Mouse (Mus musculus) forebrain, embryonic 16.5 days (tissue): Measurements from ENCODE around the gene Wdr49. TPM values are rescaled to one million over a fixed set of nuclear protein-coding genes. Genes with fewer than 3 reads are reported as not detected.
A peak's percentile ranks its signal among the peaks of the same experiment; 100 is the strongest.
"Not testable (repeated sequence)": the region's sequence is repeated elsewhere in the genome, so short reads cannot be mapped to it uniquely, and the experiment has no call there.

Experiments
- ATAC-seq: fragments of 200-750 bp; cut with Nextera tagmentation; 2 replicates; pipeline ENCODE4 v1.8.0; 2017; ENCODE audit warnings: mild to moderate bottlenecking, moderate library complexity
- H3K27ac ChIP-seq: fragments of 300-500 bp; sonication (generic); 2 replicates; pipeline ENCODE4 v1.5.1; 2014; ENCODE audit warnings: low read length, control low read depth
- H3K27me3 ChIP-seq: fragments of 300-500 bp; sonication (generic); replicated peaks from 2 replicates; pipeline ENCODE4 v1.6.1; 2014; ENCODE audit warnings: low read length; ENCODE audit not compliant: control insufficient read depth, insufficient read depth
- H3K36me3 ChIP-seq: fragments of 300-500 bp; sonication (generic); 2 replicates; pipeline ENCODE4 v1.6.1; 2014; ENCODE audit not compliant: control insufficient read depth, insufficient read depth
- H3K4me1 ChIP-seq: fragments of 300-500 bp; sonication (generic); replicated peaks from 2 replicates; pipeline ENCODE4 v1.6.1; 2014; ENCODE audit warnings: low read length; ENCODE audit not compliant: control insufficient read depth, insufficient read depth
- H3K4me2 ChIP-seq: fragments of 300-500 bp; sonication (generic); 2 replicates; pipeline ENCODE4 v1.6.1; 2014; ENCODE audit warnings: mild to moderate bottlenecking, low read length, control low read depth
- H3K4me3 ChIP-seq: fragments of 300-500 bp; sonication (generic); replicated peaks from 2 replicates; pipeline ENCODE4 v1.5.1; 2014; ENCODE audit warnings: mild to moderate bottlenecking, low read length, control low read depth
- H3K9ac ChIP-seq: fragments of 300-500 bp; sonication (generic); replicated peaks from 2 replicates; pipeline ENCODE4 v1.6.1; 2014; ENCODE audit warnings: low read depth, low read length, control low read depth
- H3K9me3 ChIP-seq: fragments of 300-500 bp; sonication (generic); 2 replicates; pipeline ENCODE4 v1.6.1; 2016; ENCODE audit warnings: low read length; ENCODE audit not compliant: control insufficient read depth
- WGBS: fragments of 180-500 bp; shearing (Covaris S2); extraction: QIAGEN DNeasy Blood & Tissue Kit; methylation state at CpG from one replicate; pipeline ENCODE4 v1.1.7; 2014; 5-methylcytosine and 5-hydroxymethylcytosine counted together
- polyA plus RNA-seq: library from polyadenylated mRNA; unstranded; fragments of >200 nt; fragmentation: Nextera tagmentation; extraction: Ambion mirVana; gene quantifications from 2 replicates; pipeline ENCODE4 v1.2.1, GENCODE M21; 2015

The Wdr49 gene
- polyA plus RNA-seq, 1 experiment from 2014 or later: not detected

- no peaks in the 10 kb centered on the region for H3K36me3 ChIP-seq
- H3K4me1 ChIP-seq: no peaks in the 10 kb centered on the region
- no peak for ATAC-seq
- H3K9me3 ChIP-seq: no peaks in the 10 kb centered on the region
- WGBS: 79% methylated on average over 4 of the region's 4 CpGs
- no peaks in the 10 kb centered on the region for H3K27me3 ChIP-seq
- H3K4me3 ChIP-seq: no peak overlapping the region
- no peak overlapping the region for H3K4me2 ChIP-seq
- H3K9ac ChIP-seq: no peak overlapping the region
- no peak overlapping the region for H3K27ac ChIP-seq
These were observed 173.1 kb downstream of the Wdr49 start for GRCm38 (mm10) chr3:75308861-75309260.

- H3K27ac ChIP-seq: no peak overlapping the region
These were observed 173.7 kb downstream of the Wdr49 start for GRCm38 (mm10) chr3:75308228-75308627.

GRCm38 (mm10) chr3:75305584-75305983, 176.4 kb downstream of the Wdr49 start:
- H3K27ac ChIP-seq: no peak overlapping the region
- no peaks in the 10 kb centered on the region for H3K27me3 ChIP-seq
- no peak overlapping the region for H3K4me3 ChIP-seq
- no peaks in the 10 kb centered on the region for H3K36me3 ChIP-seq
- 93% methylated on average over 3 of the region's 3 CpGs for WGBS
- H3K9me3 ChIP-seq: no peaks in the 10 kb centered on the region
- ATAC-seq: no peak
- H3K9ac ChIP-seq: no peak overlapping the region
- no peak overlapping the region for H3K4me2 ChIP-seq
- H3K4me1 ChIP-seq: no peaks in the 10 kb centered on the region

More at GRCm38 (mm10) chr3:75308228-75308627, 173.7 kb downstream of the Wdr49 start:
- H3K27me3 ChIP-seq: no peaks in the 10 kb centered on the region
- 81% methylated on average over 3 of the region's 3 CpGs for WGBS
- no peak overlapping the region for H3K4me3 ChIP-seq
- no peak for ATAC-seq
- no peaks in the 10 kb centered on the region for H3K36me3 ChIP-seq
- no peaks in the 10 kb centered on the region for H3K4me1 ChIP-seq
- H3K4me2 ChIP-seq: no peak overlapping the region
- no peak overlapping the region for H3K9ac ChIP-seq
- H3K9me3 ChIP-seq: no peaks in the 10 kb centered on the region

GRCm38 (mm10) chr3:75304621-75305020, 177.3 kb downstream of the Wdr49 start:
- ATAC-seq: no peak
- Histone ChIP-seq H3K27me3 (no peaks in the 10 kb centered on the region), H3K9ac (no peak overlapping the region), H3K4me3 (no peak overlapping the region), H3K9me3 (no peaks in the 10 kb centered on the region), H3K4me2 (no peak overlapping the region), H3K4me1 (no peaks in the 10 kb centered on the region), H3K36me3 (no peaks in the 10 kb centered on the region), H3K27ac (no peak overlapping the region)
- WGBS: 95% methylated on average over 5 of the region's 5 CpGs

GRCm38 (mm10) chr3:75301072-75301471, 180.9 kb downstream of the Wdr49 start:
- Histone ChIP-seq H3K9ac (no peak overlapping the region), H3K4me3 (no peak overlapping the region), H3K27me3 (no peaks in the 10 kb centered on the region), H3K36me3 (no peaks in the 10 kb centered on the region), H3K4me1 (peaks cover 9% of the 10 kb centered on the region; the same call in 1 of the 2 replicates), H3K27ac (no peak overlapping the region), H3K4me2 (no peak overlapping the region), H3K9me3 (no peaks in the 10 kb centered on the region)
- 95% methylated on average over 2 of the region's 2 CpGs for WGBS
- no peak for ATAC-seq

- H3K4me3 ChIP-seq, H3K4me1 ChIP-seq, H3K9ac ChIP-seq, H3K27ac ChIP-seq, H3K4me2 ChIP-seq, H3K9me3 ChIP-seq, H3K27me3 ChIP-seq, ATAC-seq, H3K36me3 ChIP-seq: not testable (repeated sequence)
- WGBS: 100% methylated on average over 1 of the region's 1 CpGs
These were observed 182.5 kb downstream of the Wdr49 start for GRCm38 (mm10) chr3:75299464-75299863.

- WGBS: 43% methylated on average over 3 of the region's 3 CpGs
- Histone ChIP-seq H3K9me3 (no peaks in the 10 kb centered on the region), H3K9ac (no peak overlapping the region), H3K27ac (peak overlapping the region; percentile 35; the same call in 1 of the 2 replicates), H3K36me3 (no peaks in the 10 kb centered on the region), H3K27me3 (no peaks in the 10 kb centered on the region), H3K4me3 (no peak overlapping the region), H3K4me1 (peaks cover 9% of the 10 kb centered on the region; the same call in 1 of the 2 replicates), H3K4me2 (no peak overlapping the region)
- ATAC-seq: peak; percentile 31; the same call in 1 of the 2 replicates
These were observed 184.2 kb downstream of the Wdr49 start for GRCm38 (mm10) chr3:75297758-75298111.

GRCm38 (mm10) chr3:75297026-75297757, 184.8 kb downstream of the Wdr49 start:
- Histone ChIP-seq H3K9me3 (no peaks in the 10 kb centered on the region), H3K27ac (peak overlapping the region; percentile 35; the same call in 1 of the 2 replicates), H3K9ac (no peak overlapping the region), H3K4me1 (peaks cover 9% of the 10 kb centered on the region; the same call in 1 of the 2 replicates), H3K27me3 (no peaks in the 10 kb centered on the region), H3K36me3 (no peaks in the 10 kb centered on the region), H3K4me3 (no peak overlapping the region), H3K4me2 (no peak overlapping the region)
- WGBS: 36% methylated on average over 2 of the region's 2 CpGs
- ATAC-seq: peak; percentile 89

- no peak overlapping the region for H3K27ac ChIP-seq
These were observed 188.7 kb downstream of the Wdr49 start for GRCm38 (mm10) chr3:75293243-75293642.

More at GRCm38 (mm10) chr3:75293243-75293642, 188.7 kb downstream of the Wdr49 start:
- Histone ChIP-seq H3K4me1 (peaks cover 9% of the 10 kb centered on the region; the same call in 1 of the 2 replicates), H3K27me3 (no peaks in the 10 kb centered on the region), H3K4me2 (no peak overlapping the region), H3K9me3 (no peaks in the 10 kb centered on the region), H3K36me3 (no peaks in the 10 kb centered on the region), H3K4me3 (no peak overlapping the region), H3K9ac (no peak overlapping the region)
- 87% methylated on average over 2 of the region's 2 CpGs for WGBS
- no peak for ATAC-seq
